Mouse (Mus musculus): Measurements from ENCODE around the gene Dlx3.
A peak's percentile ranks its signal among the peaks of the same experiment; 100 is the strongest.

The Dlx3 gene

DNA sequence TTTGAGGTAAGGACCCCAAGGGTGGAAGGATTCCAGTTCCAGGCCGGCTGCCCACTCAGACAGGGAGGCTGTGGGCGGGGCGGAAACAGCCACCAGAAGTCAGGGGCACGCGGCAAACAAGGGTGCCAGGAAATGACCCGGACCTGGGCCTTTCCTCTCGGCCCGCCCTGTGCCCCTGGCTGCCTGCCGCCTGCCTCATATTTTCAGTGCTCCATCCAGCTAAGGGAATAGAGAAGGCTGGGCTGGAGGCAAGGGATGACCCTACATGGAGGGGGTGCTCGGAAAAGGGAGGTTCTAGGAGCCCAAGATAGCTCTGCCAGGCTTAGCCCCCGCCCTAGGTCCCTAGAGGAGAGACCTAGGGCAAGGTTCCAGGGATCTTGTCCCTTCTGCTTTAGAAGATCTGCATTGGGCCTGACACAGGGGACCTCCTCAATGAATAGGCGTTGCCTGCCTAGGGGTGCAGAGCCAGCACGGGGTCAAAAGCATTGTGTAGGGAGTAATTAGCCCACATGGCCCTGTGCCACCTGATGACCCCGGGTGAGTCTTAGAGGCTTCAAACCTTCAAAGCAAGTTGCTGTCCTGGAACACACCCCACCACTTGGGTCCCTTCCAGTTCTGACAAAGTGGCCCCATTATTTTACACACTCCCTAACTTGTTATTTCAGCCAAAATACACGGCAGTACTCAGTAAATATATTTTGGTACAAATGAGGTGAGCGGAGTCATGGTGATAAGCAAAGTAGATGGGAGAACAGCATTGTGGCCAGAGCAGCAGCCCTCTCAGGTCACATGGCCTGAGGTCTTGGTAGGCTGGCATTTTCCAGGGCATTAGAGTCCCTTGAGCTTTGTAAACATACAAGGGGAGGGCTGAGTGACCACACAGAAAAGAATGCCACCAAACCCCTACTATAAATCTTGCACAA is 30.8 kb upstream of the Dlx3 start:
- no peak for DNase-seq (ENCODE audit: low spot score in 2 of 2)

DNA sequence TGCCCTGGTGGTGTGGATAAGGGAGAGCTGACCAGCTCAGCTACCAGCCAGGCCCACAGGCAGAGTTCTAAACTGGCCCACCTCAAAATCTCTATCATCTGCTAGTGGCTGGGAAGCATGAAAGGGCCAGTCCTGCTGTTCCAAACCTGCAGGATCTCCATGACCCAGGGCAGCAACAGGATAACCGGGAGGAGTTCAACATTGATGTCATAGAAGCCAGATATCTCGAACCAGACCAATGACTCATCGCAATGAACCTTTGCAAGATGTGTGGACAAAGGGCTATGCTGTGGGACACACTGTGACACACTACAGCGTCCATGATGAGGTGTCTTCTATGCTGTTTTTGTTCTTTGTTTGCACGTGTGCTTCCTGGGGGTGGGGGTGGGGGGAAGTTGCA is 26.8 kb upstream of the Dlx3 start:
- no peak for DNase-seq (ENCODE audit: low spot score in 2 of 2)

DNA sequence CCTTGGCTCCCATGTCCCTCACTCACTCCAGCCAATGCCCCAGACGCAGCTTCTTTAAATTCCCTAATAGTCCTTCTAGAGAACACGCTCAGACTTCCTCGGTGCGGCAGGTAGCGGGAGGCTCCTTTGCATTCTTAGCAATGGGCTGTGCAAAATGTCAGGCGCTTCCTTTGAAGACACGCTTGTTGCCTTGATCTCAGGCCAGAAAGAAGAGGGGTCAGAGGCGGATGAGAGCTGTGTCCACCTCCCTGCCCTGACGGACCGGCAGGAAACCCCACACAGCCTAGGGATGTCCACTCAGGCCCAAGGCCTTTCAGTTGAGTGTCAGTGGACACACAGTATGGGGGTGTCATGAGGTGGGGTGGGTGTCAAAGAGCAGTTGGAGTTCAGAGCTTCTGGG is 24.3 kb upstream of the Dlx3 start:
- no peak for DNase-seq (ENCODE audit: low spot score in 2 of 2)

DNA sequence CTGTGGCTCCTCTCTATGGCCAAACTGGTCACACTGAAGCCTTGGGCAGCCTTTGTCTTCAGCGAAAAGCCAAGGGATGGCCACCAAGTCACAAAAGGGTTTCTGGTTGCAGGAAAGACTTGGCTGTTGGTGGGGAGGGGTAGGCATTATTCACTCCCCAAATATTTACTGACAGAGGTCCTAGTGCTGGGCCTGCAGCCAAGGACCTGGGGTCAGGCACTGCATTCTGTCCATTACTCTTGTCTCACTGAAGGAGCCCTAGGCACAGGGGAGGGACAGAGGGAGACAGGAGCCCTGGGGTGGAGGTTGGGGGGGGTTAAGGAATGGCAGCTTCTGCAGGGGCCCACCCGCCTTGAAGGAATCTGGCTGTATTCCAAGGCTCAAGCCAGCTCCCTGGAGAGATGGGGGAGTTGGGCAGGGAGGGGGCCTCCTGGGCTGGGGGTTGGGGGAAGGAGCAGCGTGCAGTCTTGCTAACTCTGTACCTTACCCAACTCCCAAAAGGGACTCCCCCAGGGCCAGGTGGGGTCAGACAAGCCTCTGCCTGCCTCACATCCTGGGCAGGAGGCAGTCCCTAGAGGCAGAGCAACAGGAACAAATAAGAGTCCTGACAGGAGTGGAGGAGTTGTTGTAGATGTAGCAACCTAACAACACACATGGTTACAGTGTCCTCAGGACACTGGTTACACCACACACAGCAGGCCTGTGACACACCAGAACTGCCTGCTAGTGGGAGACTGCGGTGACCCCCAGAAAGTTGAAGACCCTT is 23.1 kb upstream of the Dlx3 start:
- DNase-seq (ENCODE audit: low spot score in 2 of 2): no peak

DNA sequence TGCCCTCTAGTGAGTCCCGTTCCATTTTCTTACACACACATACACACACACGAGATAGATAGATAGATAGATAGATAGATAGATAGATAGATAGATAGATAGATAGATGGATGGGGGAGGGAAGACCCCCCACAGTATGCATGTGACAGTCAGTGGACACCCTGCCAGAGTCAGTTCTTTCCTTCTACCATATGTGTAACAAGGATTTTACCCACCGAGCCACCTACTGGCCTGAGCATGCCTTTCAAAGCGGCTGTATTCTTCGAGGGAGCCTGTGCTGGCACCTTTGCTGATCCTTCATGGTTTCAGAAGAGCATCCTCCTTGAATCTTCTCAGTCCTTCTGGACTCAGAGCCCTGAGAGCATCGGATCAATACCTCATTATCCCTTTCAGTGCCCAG is 22.0 kb upstream of the Dlx3 start:
- no peak for DNase-seq (ENCODE audit: low spot score in 2 of 2)

DNA sequence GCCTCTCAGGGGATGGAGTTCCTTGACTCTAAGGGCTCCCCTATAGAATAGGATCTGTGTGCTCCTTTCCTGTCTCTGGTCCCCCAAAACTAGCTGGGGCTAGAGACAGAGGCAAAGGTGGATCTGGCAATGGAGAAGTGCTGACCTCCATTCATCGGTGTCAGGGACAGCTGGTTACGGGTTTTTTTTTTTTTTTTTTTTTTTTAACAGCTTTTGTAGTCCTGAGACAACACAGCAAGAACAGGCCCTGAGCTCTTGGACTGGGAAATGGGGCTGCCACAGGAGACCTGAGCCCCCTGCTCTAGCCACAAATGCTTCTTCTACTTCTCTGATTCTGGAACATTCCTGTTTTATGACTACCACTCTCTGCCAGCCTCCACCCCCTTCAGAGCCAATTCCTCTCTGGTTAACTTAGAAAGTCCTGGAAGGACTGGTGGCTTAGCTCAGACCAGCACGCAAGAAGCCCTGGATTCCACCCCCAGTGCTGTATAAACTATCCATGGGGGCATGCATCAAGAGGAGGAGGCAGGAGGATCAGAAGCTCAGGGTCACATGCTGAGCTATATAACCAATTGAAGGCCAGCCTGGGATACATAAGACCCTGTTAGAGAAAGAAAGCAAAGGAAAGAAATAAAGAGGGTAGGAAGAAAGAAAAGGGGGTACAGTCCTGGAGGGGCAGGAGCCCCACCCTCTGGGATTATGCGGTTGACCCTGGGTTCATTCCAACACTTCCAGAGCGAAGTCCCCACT is 21.4 kb upstream of the Dlx3 start:
- DNase-seq (ENCODE audit: low spot score in 2 of 2): no peak

DNA sequence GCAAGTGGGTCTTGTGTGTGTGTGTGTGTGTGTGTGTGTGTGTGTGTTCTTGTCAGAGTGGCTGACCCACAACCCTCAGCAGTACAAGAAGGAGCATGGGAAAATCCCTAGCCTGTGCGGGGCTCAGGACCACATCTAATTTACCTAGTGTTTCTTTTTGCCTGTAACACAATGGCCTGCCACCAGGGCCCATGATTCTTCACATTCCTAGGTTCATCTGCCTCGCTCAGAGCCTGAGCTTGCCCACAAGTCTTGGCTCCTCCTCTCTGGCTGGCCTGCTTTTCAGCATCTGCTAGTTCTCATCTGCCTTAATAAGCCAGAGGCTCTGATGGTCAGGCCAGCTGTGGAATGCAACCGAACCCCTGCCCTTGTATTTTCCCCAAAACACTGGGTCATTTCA is 19.5 kb upstream of the Dlx3 start:
- DNase-seq (ENCODE audit: low spot score in 2 of 2): no peak

DNA sequence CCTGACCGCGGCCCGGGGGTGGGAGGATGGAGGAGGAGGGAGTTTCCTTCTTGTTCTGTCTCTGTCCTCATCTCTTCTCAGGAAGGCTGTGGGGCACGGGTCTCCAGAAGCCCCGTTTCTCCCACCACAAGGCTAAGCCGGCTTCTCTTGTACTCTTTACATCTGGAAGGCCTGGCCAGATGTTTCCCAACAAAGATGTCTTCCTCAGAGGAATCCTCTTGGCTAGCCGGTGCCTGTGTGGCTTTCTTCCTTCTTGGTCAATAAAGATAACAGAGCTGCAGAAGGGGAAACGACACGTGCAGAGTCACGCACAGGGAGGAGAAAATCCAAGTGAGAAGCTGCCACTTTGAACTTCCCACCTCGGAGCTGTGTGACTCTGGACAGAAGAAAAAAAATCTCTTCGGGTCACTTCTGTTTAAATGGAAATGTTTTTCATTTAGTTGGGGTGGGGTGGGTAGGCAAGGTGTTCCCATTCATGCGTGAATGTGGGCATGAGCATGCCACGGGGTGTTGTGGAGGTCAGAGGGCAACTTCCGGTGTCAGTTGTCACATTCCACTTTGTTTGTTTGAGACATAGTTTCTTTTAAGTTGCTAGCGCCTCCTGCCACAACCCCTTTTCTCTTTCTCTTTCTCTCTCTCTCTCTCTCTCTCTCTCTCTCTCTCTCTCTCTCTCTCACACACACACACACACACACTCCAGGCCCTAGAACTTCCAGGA is 18.7 kb upstream of the Dlx3 start:
- DNase-seq (ENCODE audit: low spot score in 2 of 2): no peak

DNA sequence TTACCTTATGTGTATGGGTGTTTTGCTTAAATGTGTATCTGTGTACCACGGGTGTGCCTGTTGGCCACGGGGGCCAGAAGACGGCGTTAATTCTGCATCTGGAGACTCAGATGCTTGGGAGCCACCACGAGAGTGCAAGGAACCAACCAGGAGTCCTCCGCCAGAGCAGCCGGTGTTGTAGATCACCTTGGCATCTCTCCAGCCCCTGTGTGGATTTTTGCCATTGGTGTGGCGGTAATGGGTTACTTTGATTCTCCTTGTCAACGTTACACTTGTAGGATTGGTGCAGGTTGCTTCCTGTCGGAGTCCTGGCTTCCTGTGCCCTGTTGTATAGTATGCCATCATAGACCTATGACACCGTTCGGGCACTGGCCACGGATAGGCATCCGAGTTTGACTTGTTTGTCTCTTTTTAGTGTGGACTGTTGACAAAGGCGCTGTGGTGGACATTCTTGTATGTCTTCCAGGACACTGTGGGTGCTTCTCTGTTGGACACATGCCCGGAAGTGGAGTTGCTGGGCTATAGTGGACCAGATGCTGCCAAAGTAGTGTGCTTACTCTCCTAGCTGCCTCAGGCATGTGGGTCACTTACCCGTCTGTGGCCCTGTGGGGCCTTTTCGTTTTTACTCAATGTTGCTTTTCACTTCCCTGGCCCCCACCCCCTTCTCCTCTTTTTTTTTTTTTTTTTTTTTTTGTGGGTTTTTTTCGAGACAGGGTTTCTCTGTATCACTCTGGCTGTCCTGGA is 17.6 kb upstream of the Dlx3 start:
- no peak for DNase-seq (ENCODE audit: low spot score in 2 of 2)

DNA sequence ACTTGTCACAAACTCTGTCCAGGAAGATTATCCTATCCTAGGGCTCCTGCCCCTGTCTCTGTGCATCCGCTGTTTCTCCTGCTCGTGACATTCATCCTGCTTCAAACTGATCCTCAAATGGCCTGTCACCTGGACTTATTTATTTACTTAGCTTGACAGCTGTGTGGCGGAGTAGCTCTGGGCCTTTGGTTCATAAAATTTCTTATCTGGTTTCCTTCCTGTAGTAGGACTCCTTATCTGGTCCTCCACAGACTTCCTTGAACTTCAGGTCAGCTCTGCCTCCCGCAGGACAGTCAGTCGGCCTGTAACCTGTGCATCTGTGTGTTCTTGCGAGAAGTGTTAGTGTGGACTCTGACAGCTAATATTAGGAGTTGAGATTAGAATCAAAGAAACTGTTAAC is 15.7 kb upstream of the Dlx3 start:
- DNase-seq (ENCODE audit: low spot score in 2 of 2): no peak

DNA sequence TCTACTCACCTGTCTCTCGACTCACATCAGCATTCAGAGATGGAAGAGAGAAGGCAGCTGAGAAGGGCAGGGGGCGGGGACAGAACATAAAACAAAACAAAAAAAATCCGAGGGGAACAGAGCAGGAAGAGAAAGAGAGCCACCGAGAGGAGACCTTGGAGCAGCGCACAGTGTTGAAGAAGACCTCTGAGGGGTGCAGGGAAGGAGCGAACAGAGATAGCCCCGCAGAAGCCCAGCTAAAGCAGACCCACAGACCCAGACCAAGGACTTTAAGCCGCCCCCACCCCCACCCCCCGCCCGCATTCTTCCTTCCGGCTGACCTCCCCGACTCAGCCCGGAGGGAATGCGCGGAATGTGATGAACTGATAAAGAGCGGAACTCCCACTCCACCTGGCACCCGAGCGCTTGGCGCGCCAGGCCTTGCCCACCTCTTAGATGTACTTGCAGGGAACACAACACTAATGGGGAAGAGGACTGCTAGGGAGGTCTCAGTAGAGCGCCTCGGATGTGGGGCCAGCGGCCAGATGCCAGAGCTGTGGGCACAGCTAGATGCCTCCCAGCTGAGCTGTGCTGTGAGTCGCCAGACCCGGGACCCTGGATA is 14.5 kb upstream of the Dlx3 start:
- DNase-seq (ENCODE audit: low spot score in 2 of 2): peak in 1 of 2 experiments; percentile 60

DNA sequence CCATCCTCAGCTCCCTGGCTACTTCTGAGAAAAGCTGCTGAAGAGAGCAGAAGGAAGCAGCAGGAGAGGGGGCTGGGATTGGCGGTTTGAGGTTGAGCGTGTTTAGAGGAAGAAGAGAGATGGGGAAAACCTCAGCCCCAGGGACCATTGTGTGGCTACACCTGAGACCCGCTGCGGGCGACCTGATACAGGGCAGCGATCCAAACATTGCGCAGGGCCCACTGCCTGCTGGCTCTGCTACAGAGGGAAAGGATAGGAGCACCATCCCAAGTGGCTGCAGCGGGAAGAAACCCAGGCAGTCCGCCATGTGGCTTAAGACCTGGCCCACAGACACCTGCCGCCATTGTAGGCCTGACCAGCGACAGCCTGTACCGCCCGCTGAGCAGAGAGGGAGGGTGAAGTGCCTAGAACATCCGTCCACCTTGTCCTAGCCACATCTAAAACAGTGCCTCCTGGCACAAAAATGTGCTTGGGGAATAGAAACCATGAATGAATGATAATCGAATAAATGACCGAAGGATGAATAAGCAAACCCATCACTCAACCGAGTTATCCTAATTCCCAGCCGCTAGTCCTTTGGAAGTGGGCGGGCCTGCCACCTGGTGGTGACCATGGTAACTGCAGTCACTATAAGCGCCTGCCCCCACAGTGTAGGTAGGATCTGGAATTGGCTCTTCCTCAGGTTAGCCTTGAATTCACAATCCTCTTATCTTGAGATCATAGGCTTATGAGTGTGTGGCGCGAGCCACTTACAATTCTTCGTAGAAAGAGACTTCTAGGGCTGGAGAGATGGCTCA is 13.3 kb upstream of the Dlx3 start:
- peak; percentile 69 to 85 for DNase-seq (ENCODE audit: low spot score in 2 of 2)

DNA sequence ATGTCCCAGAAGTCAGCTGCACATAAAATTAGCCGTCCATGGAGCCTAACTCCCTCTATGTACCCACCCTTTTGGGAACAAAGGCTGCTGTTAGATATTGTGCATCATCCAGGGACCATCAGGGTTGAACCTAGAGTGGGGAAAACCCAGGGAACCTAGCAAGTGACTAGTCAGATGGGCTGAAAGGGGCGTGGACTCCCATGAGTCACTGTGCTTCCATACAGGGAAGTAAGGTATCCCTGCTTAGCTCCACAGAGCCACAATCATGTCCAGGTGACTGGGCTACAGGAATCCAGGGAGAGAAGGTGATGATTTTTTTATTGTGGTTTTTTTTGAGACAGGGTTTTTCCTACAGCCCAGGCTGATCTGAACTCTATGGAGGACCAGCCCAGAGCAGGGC is 10.9 kb upstream of the Dlx3 start:
- DNase-seq (ENCODE audit: low spot score in 2 of 2): no peak

DNA sequence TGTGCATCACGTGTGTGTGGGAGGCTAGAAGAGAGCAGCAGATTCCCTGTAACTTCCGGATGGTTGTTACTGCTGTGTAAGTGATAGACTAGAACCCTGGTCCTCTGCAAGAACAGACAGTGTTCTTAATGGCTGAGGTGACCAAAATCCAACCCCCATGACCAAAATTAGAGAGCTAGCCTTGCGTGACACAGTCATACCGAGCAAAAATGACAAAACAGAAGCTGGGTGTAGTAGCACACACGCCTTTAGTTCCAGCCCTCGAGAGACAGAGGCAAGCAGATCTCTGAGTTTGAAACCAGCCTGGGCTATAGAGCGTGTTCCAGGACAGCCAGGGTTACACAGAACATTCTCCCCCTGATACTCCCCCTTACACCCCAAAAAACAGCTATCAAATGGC is 9.8 kb upstream of the Dlx3 start:
- no peak for DNase-seq (ENCODE audit: low spot score in 2 of 2)

DNA sequence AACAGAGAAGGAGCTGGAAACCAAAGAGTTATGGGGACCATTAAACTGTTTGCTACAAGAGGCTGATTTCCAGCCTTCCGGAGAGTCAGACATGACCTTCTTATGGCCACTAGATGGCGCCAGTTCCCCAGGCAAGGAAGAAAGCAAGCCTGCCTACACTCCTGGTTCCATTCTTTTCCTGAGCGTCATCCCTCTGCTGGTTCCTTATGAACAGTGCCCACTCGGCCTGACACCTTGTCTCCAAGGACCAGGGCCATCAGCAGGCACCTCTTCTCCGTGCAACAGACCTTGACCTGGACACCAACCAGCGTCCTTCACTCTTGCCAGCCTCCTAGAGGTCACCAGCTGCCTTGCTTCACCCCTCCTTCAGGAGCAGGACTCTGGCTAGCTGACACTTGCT is 2.9 kb upstream of the Dlx3 start:
- peak in 1 of 2 experiments; percentile 48 for DNase-seq (ENCODE audit: low spot score in 2 of 2)

DNA sequence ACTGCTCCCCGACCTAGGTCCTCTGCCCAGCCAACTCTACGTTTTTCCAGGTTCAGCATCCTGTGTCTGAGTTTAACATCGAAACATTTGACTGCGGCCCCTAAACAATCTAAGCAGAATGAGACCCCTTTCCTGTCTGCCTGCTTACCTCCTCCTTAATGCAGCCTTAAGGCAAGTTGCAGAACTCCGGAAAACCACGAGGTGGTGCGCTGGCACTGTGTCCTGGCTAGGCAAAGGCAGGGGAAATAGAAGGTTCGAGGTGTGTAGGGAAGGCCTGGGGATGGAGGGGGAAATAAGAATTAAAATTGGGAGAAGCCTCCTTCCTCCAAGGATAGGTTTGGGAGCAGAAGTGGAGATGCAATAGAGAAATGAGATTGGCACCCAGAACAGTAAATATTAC is 1.4 kb upstream of the Dlx3 start:
- peak; percentile 59 to 85 for DNase-seq (ENCODE audit: low spot score in 2 of 2)

DNA sequence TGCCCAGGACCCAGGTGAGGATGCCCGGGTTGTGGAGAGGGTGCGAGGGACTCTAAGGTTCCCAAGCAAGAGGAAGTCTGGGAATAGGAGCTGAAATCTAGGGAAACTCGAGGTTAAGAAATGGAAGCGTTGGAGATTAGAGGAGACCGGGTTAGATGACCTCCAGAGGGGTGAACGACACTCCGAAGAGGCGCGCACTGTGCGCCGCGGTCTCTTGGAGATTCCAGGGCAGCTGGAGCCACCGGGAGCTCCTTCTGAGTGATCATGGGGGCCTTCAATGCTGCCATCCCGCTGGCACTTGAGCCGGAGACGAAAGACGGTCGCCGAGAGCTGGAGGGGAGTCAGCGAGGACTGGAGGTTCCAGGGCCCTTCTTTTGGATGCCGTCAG is 708 bp downstream of the Dlx3 start:
- no peak for DNase-seq (ENCODE audit: low spot score in 2 of 2)

DNA sequence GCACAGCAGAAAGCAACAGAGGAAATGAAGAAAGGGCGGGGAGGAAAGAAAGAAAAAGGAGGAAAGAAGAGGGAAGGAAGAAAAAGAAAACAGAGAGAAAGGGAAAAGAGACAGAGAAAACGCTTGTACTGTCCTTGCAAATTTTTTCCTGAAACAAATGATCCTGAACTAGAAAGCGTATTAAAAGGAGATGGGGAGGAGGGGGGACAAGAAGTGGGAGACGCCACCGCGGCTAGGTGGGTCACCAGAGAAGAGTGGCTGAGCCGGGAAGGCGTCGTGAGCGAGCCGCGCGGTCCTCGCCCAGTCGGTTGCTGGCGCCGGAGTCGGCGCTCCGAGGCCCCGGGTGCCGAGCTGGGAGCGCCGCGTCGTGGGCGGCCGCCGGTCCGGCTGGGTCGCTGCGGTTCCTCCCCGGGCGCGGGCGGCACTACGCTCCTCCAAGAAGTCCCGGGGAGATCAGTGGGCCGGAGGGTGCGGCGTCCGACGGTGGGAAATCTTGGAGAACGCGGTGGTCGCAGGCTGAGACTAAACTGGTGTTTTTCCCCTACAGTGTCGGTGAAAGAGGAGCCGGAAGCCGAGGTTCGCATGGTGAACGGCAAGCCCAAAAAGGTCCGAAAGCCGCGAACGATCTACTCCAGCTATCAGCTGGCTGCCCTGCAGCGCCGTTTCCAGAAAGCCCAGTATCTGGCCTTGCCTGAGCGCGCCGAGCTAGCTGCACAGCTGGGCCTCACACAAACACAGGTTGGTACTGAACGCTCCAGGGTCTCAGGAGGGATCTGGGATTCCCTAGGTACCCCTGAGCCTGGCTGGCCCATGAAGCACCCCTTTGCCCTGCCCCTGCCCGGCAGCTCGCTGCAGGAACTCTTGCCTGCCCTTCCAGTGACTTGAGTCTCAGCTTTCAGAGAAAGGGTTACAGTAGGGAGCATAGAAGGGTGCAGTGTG is 1.5 kb downstream of the Dlx3 start:
- no peak for DNase-seq (ENCODE audit: low spot score in 2 of 2)

DNA sequence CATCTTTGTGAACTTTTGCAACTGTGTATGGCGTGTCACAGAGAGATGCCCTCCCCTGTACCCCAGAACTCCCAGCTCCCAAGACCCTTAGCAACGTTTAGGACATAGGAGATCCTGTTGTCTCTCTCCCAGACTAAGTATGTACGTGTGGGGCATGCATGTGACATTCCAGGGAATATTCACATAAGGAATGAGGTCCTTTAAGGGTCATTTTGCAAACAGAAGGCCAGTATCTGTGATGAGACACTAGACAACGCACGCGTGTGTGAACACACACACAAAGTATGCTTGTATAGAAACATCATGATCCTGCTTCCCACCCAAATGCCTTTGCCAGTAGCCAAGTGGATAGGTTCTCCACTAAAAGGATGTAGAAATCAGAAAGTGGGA is 2.2 kb downstream of the Dlx3 start:
- DNase-seq (ENCODE audit: low spot score in 2 of 2): no peak
